Mouse (Mus musculus): ENCODE measurements at regions not wholly inside any gene's neighbourhood (a gene's known extent, or its start where the extent isn't known, plus 50 kb on each side); places are given as distances from the start of the nearest gene placed in this dataset.

DNA sequence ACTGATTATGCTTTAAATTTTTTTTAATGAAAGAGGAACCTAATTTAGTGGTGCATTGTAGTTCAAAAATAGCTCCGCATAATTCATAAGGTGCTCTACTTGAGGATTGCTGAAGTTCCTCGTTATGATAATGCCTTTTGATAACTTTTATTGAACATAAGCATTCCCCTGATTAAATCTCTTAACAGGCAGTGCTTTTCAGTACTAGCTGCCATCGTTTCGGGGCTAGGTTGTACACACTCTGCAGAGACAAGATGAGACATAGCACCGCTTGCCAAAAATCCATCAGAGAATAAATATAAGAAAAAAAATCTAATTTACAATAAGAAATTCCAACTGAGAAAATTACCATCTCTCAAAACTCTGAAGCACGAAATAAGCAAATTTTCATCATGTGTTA, 433.7 kb upstream of the Adgrl4 start:
- no peak overlapping the region for H3K4me3 ChIP-seq
- TF ChIP-seq CTCF (conservative IDR thresholded peaks at IDR 0.05): no peak
- no peak overlapping the region for H3K27ac ChIP-seq
- no peak for DNase-seq (ENCODE audit: low spot score in 2 of 2)

DNA sequence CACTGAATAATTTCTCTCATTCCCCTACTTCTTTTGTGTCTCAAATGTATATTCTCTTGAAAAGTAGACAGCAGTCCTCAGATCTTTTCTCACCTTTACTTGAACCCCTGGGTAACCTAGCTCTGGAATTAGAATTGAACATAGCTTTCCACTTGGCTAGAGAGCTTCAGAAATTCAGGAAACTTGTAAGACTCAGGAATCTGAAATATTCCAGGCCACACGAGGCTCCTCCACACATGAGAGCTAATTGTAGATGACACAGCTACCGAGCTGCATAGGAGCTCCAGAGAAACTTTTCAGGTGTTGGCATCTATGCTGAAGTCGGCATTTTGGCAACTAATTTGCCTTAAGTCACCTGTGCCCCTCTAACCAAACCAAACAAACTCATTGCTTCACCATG, 417.7 kb upstream of the Adgrl4 start:
- H3K27ac ChIP-seq: no peak overlapping the region
- no peak for TF ChIP-seq CTCF (conservative IDR thresholded peaks at IDR 0.05)
- DNase-seq (ENCODE audit: low spot score in 2 of 2): no peak
- H3K4me3 ChIP-seq: no peak overlapping the region

DNA sequence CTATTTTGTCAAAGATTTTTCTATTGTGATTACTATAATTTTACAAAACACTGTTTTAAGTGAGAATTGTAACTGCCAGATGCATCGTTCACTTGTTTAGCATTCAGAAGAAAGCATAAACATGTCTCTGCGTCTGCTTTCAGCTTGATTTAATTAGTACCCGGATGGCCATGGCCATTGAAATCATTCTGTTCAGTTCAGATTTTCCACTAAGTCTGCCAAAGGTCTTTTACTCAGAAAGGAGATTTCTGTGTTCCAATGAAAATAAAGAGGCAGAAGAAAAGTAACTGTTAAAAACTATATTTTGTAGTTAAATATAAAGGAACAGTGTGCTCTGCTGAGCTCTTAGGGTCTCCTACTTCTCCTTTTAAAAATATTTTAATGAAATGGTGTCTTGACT, 380.2 kb upstream of the Adgrl4 start:
- TF ChIP-seq CTCF (conservative IDR thresholded peaks at IDR 0.05): no peak
- DNase-seq (ENCODE audit: low spot score in 2 of 2): no peak
- H3K27ac ChIP-seq: no peak overlapping the region
- H3K4me3 ChIP-seq: no peak overlapping the region

DNA sequence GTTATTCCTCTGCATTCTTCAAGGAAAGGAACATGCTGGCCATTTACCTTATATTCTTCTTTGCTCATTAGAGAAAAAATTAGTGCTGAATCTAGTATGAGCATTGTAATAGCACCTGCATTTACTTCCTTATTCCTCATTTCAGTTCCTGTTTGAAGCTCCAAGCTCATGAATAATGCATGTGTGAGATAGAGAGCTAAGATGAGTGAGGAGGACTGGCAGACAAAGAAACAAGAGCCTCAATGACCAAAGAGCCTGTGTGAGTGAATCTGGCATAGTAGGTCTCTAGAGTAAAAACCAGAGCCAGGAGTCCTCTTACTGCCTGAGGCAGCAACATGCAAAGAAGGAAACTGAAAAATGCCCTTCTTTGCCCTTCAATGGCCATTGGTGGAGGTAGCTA, 365.4 kb upstream of the Adgrl4 start:
- no peak overlapping the region for H3K4me3 ChIP-seq
- DNase-seq (ENCODE audit: low spot score in 2 of 2): no peak
- no peak for TF ChIP-seq CTCF (conservative IDR thresholded peaks at IDR 0.05)
- no peak overlapping the region for H3K27ac ChIP-seq

DNA sequence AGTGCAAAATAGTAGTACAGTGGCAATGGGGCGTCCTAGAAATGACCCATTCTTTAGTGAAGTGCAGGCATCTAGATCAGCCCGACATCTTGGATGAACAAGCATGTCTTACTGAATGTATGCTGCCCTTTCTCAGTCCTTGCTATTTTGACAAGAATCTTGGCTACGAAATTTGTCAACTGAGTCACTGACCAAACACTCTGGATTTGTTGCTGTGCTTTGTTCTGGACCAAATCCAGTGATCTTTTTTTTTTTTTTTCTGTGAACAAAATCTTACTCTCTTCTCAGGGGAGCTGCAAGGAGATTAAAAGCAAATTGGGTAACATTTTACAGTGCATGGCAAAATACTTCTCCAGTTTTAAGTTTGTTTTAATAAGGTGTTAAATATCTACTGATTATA, 320.9 kb upstream of the Adgrl4 start:
- no peak overlapping the region for H3K4me3 ChIP-seq
- H3K27ac ChIP-seq: no peak overlapping the region
- no peak for TF ChIP-seq CTCF (conservative IDR thresholded peaks at IDR 0.05)
- DNase-seq (ENCODE audit: low spot score in 2 of 2): no peak

DNA sequence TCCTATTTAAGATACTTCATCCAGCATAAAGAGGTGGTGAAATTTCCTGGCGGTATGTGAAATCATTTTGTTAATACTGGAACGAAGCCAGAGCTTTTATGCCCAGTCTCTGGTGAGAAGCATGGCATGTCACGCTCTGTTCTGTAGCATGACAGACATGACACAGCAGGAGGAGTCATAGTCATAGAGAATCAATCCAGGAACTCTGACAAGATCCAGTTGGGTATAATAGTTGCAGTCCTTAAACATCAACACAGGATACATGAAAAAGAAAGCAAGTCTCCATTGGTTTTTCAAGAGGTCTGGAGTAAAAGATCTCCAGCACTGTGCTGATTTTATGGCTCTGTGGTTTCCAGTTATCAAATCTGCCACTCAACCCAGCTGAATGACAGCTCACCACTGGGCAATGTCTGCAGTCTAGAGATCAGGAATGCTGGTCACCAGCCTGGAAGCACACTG, 320.1 kb upstream of the Adgrl4 start:
- TF ChIP-seq CTCF (conservative IDR thresholded peaks at IDR 0.05): no peak
- no peak for DNase-seq (ENCODE audit: low spot score in 2 of 2)
- Histone ChIP-seq H3K27ac (no peak overlapping the region), H3K4me3 (no peak overlapping the region)

DNA sequence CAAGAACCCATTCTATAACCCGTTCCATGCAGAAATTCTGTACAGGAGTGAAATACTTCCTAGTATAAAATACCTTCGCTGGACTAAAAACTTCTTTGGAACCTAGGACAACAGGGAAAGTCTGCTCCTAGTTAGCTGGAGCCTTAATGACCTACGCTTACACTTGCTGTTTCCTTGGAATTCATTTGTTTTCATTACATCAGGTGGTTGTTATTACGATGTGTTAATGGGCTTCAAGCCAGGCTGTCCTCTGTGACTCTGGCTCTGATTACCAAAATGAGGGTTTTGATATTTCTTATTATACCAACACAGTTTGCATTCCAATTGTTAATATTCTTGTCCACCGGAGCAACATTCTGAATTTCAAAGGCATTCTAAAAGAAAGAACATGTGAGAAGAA, 313.6 kb upstream of the Adgrl4 start:
- Histone ChIP-seq H3K27ac (no peak overlapping the region), H3K4me3 (no peak overlapping the region)
- TF ChIP-seq CTCF (conservative IDR thresholded peaks at IDR 0.05): no peak
- no peak for DNase-seq (ENCODE audit: low spot score in 2 of 2)

DNA sequence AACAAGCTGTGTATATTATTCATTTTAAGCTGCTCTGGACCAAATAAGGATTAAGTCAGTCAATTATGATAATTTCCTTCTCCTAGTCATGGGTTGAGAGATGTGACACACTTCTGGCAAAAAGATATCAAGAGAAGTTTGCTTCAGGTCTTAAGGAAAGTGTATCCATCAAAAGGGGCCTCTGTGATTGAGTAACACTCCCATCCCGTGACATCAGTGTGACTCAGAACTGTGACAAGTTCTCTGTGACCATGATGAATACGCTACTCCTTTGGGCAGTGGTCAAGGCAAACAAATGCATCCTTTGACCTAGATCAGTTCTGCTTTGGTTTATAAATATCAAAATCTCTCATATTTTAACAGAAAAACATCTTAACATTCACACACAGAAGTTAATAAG, 290.8 kb upstream of the Adgrl4 start:
- Histone ChIP-seq H3K27ac (no peak overlapping the region), H3K4me3 (no peak overlapping the region)
- TF ChIP-seq CTCF (conservative IDR thresholded peaks at IDR 0.05): no peak
- DNase-seq (ENCODE audit: low spot score in 2 of 2): no peak

DNA sequence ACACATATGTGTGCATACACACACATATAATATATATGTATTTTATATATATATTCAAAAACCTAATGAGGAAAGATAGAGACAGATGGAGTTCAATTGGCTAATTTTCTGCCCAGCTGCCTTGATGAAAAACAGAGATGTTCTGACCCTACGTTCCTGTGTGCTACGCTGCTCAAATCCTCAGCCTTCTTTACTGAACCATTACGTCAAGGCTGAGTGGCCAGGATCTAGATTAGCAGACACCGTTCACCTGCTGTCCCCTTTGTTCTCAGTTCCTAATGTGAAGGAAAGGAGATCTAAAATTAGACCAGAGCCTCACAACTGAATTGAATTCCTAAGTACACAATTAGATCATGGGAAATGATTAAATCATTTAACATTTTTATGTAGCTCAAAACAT, 284.3 kb upstream of the Adgrl4 start:
- H3K4me3 ChIP-seq: no peak overlapping the region
- H3K27ac ChIP-seq: no peak overlapping the region
- no peak for TF ChIP-seq CTCF (conservative IDR thresholded peaks at IDR 0.05)
- DNase-seq (ENCODE audit: low spot score in 2 of 2): no peak

DNA sequence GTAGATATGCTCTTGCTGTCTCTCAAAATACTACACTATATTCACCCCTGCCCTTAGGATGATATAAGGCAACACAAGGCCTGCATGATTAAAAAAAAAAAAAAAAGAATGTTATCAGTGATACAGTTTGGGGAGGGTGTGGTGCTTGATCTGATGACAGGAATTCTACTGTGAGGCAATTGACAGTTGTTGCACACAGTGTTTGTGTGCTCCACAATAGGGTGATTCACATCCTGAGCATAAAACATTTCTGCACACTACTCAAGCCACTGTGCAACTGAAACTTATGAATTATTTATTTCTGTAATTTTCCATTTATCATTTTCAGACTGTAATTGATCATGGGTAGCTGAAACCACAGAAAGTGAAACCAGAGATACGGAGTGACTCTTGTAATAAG, 277.2 kb upstream of the Adgrl4 start:
- no peak overlapping the region for H3K4me3 ChIP-seq
- DNase-seq (ENCODE audit: low spot score in 2 of 2): no peak
- no peak overlapping the region for H3K27ac ChIP-seq
- TF ChIP-seq CTCF (conservative IDR thresholded peaks at IDR 0.05): no peak

DNA sequence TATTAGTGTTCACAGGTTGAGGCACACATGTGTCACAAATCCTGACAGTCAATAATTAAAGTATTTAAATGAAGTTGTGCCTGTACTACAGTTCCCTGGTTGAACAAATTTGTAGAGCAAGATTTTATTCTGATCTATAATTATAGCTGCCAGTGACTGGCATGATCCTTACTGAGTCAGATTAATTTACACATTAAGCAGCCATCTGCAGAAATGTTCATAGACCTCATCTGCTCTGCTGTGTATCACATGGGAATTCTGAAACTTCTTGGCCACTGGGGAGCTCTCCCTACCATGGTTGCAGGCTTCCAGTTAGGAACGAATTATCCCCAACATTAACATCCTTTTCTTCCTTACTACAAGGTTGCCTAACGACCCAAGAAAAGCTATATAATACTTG, 255.6 kb upstream of the Adgrl4 start:
- no peak for DNase-seq (ENCODE audit: low spot score in 2 of 2)
- no peak for TF ChIP-seq CTCF (conservative IDR thresholded peaks at IDR 0.05)
- no peak overlapping the region for H3K27ac ChIP-seq
- H3K4me3 ChIP-seq: no peak overlapping the region

DNA sequence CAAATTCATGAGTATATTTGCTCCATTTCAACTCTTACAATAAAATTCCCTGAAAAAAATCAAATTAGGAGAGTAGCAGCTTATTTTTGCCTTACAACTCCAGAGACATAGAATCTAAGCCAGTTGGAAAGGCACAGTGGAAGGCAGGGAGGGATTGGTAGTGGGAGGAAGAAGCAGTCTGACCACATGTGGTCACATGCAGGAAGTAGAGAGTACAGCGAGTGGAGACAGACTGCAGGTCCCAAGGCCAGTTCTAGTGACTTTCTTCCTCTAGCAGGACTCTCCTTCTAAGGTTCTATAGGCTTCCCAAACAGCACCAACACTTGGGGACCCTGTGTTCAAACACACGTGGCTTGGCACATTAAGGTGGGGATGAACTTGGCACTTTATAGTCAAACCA, 245.6 kb upstream of the Adgrl4 start:
- H3K4me3 ChIP-seq: no peak overlapping the region
- no peak for TF ChIP-seq CTCF (conservative IDR thresholded peaks at IDR 0.05)
- no peak for DNase-seq (ENCODE audit: low spot score in 2 of 2)
- H3K27ac ChIP-seq: no peak overlapping the region

DNA sequence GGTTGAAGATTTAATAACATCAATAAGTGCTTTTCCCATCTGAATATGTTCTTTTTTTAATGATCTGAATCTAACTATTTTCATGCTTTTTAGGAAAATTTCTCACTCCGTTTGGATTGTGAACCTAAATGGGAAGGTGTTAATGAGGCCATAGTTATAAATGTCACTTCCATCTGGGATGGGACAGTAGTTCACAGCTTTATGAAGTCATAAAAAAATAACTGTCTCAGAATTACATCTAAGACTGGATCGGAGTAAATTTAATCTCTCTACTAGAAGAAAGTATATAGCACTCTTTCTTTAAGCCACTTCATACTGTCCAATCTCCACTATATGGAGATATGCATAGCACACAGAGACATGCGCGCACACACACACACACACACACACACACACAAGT, 226.7 kb upstream of the Adgrl4 start:
- no peak overlapping the region for H3K4me3 ChIP-seq
- H3K27ac ChIP-seq: no peak overlapping the region
- no peak for DNase-seq (ENCODE audit: low spot score in 2 of 2)
- TF ChIP-seq CTCF (conservative IDR thresholded peaks at IDR 0.05): no peak

DNA sequence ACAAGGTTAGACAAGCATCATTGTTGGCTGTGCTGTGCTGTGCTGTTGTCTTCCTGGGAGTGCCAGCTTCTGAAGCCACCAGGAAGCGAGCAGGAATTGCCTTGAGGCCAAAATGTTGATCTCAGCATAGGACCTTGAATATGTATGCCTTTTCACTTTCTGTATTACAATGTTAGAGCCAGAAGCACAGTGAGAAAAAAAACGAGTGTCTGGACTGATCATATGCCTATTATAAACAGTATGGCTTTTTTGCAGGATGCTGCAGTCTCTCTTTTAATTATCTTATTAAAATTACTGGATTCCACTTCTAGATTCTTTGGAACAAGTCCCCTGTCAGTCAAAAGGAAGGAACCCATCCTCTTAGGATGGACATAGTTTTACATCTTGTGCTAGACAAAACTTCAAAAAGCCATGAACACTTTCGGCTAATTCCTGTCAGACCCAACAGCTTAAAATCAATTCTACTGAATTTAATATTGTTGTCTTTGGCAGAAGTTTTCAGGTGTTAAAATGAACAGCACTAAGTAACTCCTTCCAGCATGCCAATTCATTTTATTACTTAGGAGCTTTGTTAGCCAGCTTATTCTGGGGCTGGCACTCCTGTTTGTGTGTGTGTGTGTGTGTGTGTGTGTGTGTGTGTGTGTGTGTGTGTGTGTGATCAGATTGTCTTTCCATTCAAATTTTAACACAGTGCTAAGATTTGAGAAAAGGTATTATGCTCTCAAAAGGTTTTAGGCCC, 220.8 kb upstream of the Adgrl4 start:
- DNase-seq (ENCODE audit: low spot score in 2 of 2): no peak
- TF ChIP-seq CTCF (conservative IDR thresholded peaks at IDR 0.05): no peak
- H3K27ac ChIP-seq: no peak overlapping the region
- no peak overlapping the region for H3K4me3 ChIP-seq

DNA sequence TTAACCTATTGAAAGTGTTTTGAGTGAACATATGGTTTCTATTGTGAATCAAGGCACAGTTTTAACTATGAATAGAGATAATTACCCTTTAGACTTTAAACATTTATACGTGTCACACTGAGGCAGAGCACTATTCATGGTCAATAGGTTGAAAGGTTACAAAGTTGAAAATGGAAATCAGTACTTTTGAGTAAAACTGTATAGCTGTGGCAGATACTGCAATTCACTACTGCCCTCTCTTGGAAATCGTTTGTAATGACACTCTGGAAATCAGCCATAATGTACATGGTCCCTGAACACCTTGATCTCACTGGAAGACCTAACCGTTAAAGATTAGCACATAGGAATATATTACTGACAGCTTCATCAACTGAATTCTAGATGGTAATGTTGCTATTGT, 215.3 kb upstream of the Adgrl4 start:
- no peak for DNase-seq (ENCODE audit: low spot score in 2 of 2)
- H3K27ac ChIP-seq: no peak overlapping the region
- H3K4me3 ChIP-seq: no peak overlapping the region
- peak; percentile 83 for TF ChIP-seq CTCF (conservative IDR thresholded peaks at IDR 0.05)

Measured in layer of hippocampus, adult 2 months (tissue).